Mouse (Mus musculus): ENCODE results near the gene Nav2. TPM values are rescaled to one million over a fixed set of nuclear protein-coding genes. Genes with fewer than 3 reads are reported as not detected.

Gene Nav2
- polyA plus RNA-seq, 1 experiment, result 51.7 TPM

- no peaks in the 10 kb centered on the region for H3K9me3 ChIP-seq (replicated peaks; ENCODE audit: control insufficient read depth, insufficient read depth, low read length, poor library complexity, severe bottlenecking)
- TF ChIP-seq CTCF (IDR thresholded peaks at IDR 0.05; ENCODE audit: low read depth, low read length), result no peak
- TF ChIP-seq POLR2A (IDR thresholded peaks at IDR 0.05; ENCODE audit: insufficient read depth, low read length), result no peak
- no peak for TF ChIP-seq EP300 (IDR thresholded peaks at IDR 0.05; ENCODE audit: insufficient read depth, low read depth, low read length)
- no peaks in the 10 kb centered on the region for H3K27me3 ChIP-seq (ENCODE audit: control insufficient read depth, insufficient read depth, low read length, poor library complexity, severe bottlenecking)
- H3K4me1 ChIP-seq (ENCODE audit: control insufficient read depth, insufficient read depth, low read length), result no peaks in the 10 kb centered on the region
- H3K4me3 ChIP-seq (ENCODE audit: low read depth, low read length), result no peak overlapping the region
- no peaks in the 10 kb centered on the region for H3K36me3 ChIP-seq (ENCODE audit: control insufficient read depth, insufficient read depth, low read length, poor library complexity, severe bottlenecking)
- no peak overlapping the region for H3K9ac ChIP-seq (ENCODE audit: low read depth, poor library complexity, severe bottlenecking)
- no peak overlapping the region for H3K27ac ChIP-seq (ENCODE audit: insufficient read depth, low read length)
Observed at GRCm38 (mm10) chr7:49268401-49268921, 359.9 kb downstream of the Nav2 start.

- Histone ChIP-seq H3K4me1 (ENCODE audit: control insufficient read depth, insufficient read depth, low read length) (no peaks in the 10 kb centered on the region), H3K27ac (ENCODE audit: insufficient read depth, low read length) (no peak overlapping the region)
- no peak for TF ChIP-seq POLR2A (IDR thresholded peaks at IDR 0.05; ENCODE audit: insufficient read depth, low read length)
- TF ChIP-seq CTCF (IDR thresholded peaks at IDR 0.05; ENCODE audit: low read depth, low read length), result no peak
- no peak for TF ChIP-seq EP300 (IDR thresholded peaks at IDR 0.05; ENCODE audit: insufficient read depth, low read depth, low read length)
Observed at GRCm38 (mm10) chr7:49270855-49271254, 362.3 kb downstream of the Nav2 start.

GRCm38 (mm10) chr7:49272445-49273439, 364.2 kb downstream of the Nav2 start:
- TF ChIP-seq POLR2A (IDR thresholded peaks at IDR 0.05; ENCODE audit: insufficient read depth, low read length), result no peak
- peak; percentile 84 for TF ChIP-seq CTCF (IDR thresholded peaks at IDR 0.05; ENCODE audit: low read depth, low read length)
- H3K4me1 ChIP-seq (ENCODE audit: control insufficient read depth, insufficient read depth, low read length), result no peaks in the 10 kb centered on the region
- H3K9me3 ChIP-seq (replicated peaks; ENCODE audit: control insufficient read depth, insufficient read depth, low read length, poor library complexity, severe bottlenecking), result no peaks in the 10 kb centered on the region
- no peak overlapping the region for H3K9ac ChIP-seq (ENCODE audit: low read depth, poor library complexity, severe bottlenecking)
- H3K27me3 ChIP-seq (ENCODE audit: control insufficient read depth, insufficient read depth, low read length, poor library complexity, severe bottlenecking), result no peaks in the 10 kb centered on the region
- no peak overlapping the region for H3K4me3 ChIP-seq (ENCODE audit: low read depth, low read length)
- H3K36me3 ChIP-seq (ENCODE audit: control insufficient read depth, insufficient read depth, low read length, poor library complexity, severe bottlenecking), result no peaks in the 10 kb centered on the region
- H3K27ac ChIP-seq (ENCODE audit: insufficient read depth, low read length), result no peak overlapping the region

More at GRCm38 (mm10) chr7:49270855-49271254, 362.3 kb downstream of the Nav2 start:
- H3K4me3 ChIP-seq (ENCODE audit: low read depth, low read length), result no peak overlapping the region
- no peaks in the 10 kb centered on the region for H3K36me3 ChIP-seq (ENCODE audit: control insufficient read depth, insufficient read depth, low read length, poor library complexity, severe bottlenecking)
- no peaks in the 10 kb centered on the region for H3K9me3 ChIP-seq (replicated peaks; ENCODE audit: control insufficient read depth, insufficient read depth, low read length, poor library complexity, severe bottlenecking)
- no peaks in the 10 kb centered on the region for H3K27me3 ChIP-seq (ENCODE audit: control insufficient read depth, insufficient read depth, low read length, poor library complexity, severe bottlenecking)
- H3K9ac ChIP-seq (ENCODE audit: low read depth, poor library complexity, severe bottlenecking), result no peak overlapping the region

- Histone ChIP-seq H3K27ac (ENCODE audit: insufficient read depth, low read length) (no peak overlapping the region), H3K9me3 (replicated peaks; ENCODE audit: control insufficient read depth, insufficient read depth, low read length, poor library complexity, severe bottlenecking) (no peaks in the 10 kb centered on the region), H3K36me3 (ENCODE audit: control insufficient read depth, insufficient read depth, low read length, poor library complexity, severe bottlenecking) (no peaks in the 10 kb centered on the region), H3K9ac (ENCODE audit: low read depth, poor library complexity, severe bottlenecking) (no peak overlapping the region), H3K4me3 (ENCODE audit: low read depth, low read length) (no peak overlapping the region), H3K27me3 (ENCODE audit: control insufficient read depth, insufficient read depth, low read length, poor library complexity, severe bottlenecking) (no peaks in the 10 kb centered on the region), H3K4me1 (ENCODE audit: control insufficient read depth, insufficient read depth, low read length) (no peaks in the 10 kb centered on the region)
- TF ChIP-seq CTCF (IDR thresholded peaks at IDR 0.05; ENCODE audit: low read depth, low read length) (no peak), POLR2A (IDR thresholded peaks at IDR 0.05; ENCODE audit: insufficient read depth, low read length) (no peak), EP300 (IDR thresholded peaks at IDR 0.05; ENCODE audit: insufficient read depth, low read depth, low read length) (no peak)
Observed at GRCm38 (mm10) chr7:49273907-49274656, 365.6 kb downstream of the Nav2 start.

- H3K4me1 ChIP-seq (ENCODE audit: control insufficient read depth, insufficient read depth, low read length), result no peaks in the 10 kb centered on the region
- TF ChIP-seq CTCF (IDR thresholded peaks at IDR 0.05; ENCODE audit: low read depth, low read length) (peak; percentile 6), POLR2A (IDR thresholded peaks at IDR 0.05; ENCODE audit: insufficient read depth, low read length) (no peak), EP300 (IDR thresholded peaks at IDR 0.05; ENCODE audit: insufficient read depth, low read depth, low read length) (no peak)
- no peaks in the 10 kb centered on the region for H3K27me3 ChIP-seq (ENCODE audit: control insufficient read depth, insufficient read depth, low read length, poor library complexity, severe bottlenecking)
- H3K27ac ChIP-seq (ENCODE audit: insufficient read depth, low read length), result no peak overlapping the region
- no peak overlapping the region for H3K4me3 ChIP-seq (ENCODE audit: low read depth, low read length)
- no peaks in the 10 kb centered on the region for H3K9me3 ChIP-seq (replicated peaks; ENCODE audit: control insufficient read depth, insufficient read depth, low read length, poor library complexity, severe bottlenecking)
- no peak overlapping the region for H3K9ac ChIP-seq (ENCODE audit: low read depth, poor library complexity, severe bottlenecking)
- H3K36me3 ChIP-seq (ENCODE audit: control insufficient read depth, insufficient read depth, low read length, poor library complexity, severe bottlenecking), result no peaks in the 10 kb centered on the region
Observed at GRCm38 (mm10) chr7:49274676-49275075, 366.2 kb downstream of the Nav2 start.

Measured in ES-Bruce4 (cell line).